Mouse (Mus musculus) retina, postnatal 1 day (tissue): ENCODE measurements at regions not wholly inside any gene's neighbourhood (a gene's known extent, or its start where the extent isn't known, plus 50 kb on each side); places are given as distances from the start of the nearest gene placed in this dataset.

Source experiments
- DNase-seq: peaks from one replicate; pipeline ENCODE4 v3.0.0-alpha.2; 2012

DNA sequence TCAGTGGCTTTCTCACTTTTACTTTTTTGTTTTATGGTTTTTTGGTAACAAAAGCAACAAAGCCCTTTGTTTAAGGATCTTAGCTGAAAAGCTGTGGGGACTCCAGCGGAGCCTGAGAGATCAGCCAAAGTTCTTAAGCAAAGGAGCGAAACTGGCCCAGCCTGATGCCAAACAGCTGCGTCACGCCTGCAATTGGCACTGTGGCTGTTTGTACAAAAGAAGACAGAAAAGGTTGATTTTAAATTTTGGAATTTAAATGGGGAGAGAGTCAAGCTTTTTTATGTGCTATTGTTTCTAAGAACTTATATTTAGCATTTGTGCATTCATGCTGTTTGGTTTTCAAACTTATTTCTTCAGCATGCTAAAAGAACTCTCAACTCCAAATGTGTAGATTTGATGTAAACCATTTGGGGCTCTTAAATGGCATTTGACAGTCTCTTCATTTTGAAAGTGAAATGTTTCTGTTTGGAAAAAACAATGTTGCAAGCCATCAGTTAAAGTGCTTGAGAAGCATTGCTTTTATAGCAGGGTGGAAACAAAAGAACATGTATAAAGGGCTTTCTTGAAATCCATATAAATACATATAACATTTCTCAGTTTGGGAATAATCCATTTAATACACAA lies 105.1 kb upstream of the Daam1 start:
- no peak for DNase-seq

DNA sequence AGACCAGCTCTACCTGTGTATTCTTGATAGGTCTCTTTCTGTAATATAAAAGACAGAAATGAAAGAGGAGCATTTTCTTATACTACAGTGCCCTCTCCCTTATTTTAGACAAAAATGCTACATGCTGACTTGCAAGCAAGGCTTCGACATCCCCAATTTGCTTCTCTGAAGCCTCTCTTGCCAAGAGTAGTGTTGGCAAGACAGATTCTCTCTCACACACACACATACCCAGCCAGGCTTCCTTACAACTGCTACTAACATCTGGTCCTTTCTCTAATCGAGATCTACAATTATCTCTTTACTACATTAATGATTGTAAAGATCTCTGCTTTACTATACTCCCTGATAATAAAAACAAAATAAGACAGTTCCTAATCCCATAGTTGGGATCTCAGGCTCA lies 87.5 kb upstream of the Daam1 start:
- DNase-seq: no peak

- DNase-seq: peak; percentile 37
These were observed 84.9 kb upstream of the Daam1 start for GRCm38 (mm10) chr12:71746011-71746410.

DNA sequence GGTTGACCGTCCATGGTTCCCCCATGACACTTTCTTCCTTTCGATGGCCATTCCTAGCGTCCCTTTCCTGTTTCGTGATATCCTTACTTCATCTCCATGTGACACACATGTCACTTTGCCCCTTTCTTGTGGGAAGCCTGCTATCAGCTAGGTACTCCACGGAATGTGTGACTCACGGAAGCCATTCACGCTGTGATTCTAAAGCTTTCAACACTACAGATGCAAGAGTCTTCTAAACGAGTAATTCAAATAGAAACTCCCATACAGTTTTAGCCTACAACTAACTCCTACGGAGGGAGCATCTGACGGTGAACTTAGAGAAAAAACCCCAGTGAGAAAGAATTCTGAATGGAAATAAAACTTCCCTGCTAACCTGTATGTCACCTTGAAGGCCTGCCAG lies 83.5 kb upstream of the Daam1 start:
- no peak for DNase-seq

DNA sequence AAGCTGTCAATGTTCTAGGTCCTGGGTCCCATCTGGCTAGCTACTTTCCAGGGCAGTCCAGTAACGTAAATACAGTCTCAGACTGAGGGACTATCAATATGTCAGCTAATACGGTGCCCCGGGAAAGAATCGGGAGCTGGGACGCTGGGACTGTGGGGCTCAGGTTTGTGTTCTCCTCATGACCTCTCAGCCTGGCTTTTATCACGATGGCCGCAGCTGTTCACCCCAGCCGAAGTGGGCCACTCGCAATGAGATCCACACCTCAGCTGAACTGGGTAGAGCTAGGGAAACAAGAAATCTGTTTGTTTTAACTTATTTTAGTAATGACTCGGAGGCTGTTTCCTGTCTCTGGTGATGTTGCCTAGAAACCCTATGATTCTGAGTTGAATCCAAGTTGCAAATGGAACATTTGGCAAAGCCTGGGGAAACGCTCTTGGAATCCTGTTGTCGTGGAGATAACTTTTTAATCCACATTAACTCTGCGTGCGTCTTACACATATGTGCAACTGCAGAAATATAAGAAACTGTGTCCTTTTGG lies 83.0 kb upstream of the Daam1 start:
- DNase-seq: no peak

DNA sequence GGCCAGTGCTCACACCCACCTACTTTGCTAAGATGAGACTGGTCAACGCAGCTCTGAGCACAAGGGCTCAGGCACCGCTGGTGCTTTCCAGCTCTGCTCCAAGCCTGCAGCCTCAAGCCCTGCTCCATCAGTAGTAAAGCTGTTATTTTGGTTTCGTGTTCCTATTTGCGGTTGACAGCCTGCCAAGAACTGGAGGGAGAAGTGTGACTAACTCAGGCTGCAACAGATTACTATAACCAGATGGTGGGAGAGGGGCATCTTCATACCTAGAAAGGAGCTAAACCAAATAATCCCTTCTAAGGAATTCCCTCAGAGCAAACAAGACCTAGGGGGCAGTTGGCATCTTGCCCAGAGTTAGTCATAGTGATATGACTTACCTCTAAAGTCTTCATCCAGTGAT lies 82.1 kb upstream of the Daam1 start:
- no peak for DNase-seq

GRCm38 (mm10) chr12:71749668-71750067 lies 81.2 kb upstream of the Daam1 start:
- DNase-seq: no peak

- DNase-seq: no peak
These were observed 78.1 kb upstream of the Daam1 start for GRCm38 (mm10) chr12:71752741-71753260.

DNA sequence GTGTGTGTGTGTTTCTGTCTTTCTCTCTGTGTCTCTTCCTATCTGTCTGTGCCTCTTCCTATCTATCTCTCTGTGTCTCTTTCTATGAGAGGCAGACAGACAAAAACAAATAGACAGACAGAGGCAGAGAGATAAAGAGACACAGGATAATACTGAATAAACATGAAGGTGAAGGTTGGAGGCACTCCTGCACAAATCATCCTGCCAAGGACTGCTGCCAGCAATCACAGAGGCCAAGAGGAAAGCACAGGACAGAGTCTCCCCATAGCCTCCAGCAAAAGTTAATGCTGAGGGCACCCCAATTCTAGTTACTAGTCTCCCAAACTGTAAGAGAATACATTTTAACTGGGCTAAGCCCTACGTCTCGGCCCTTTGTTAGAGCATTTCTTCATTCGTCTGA lies 77.6 kb upstream of the Daam1 start:
- no peak for DNase-seq

- peak; percentile 27 for DNase-seq
These were observed 67.7 kb upstream of the Daam1 start for GRCm38 (mm10) chr12:71763194-71763593.

DNA sequence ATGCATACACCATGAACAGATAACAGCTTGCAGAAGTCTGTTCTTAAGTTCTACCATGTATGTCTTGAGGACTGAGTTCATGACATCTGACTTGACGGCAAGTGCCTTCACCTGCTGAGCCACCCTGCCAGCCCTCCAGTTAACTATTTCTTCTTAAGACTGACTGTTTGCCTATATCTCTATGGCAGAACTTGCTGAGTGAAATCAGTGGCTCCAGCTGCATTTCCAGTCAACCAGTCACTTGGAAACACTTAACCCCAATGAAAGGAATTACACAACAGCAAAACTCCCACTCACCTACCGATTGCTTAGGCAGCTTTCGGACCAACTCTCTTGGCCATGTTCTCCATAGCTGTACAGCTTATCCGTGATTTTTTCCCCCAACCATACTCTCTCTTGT lies 64.8 kb upstream of the Daam1 start:
- DNase-seq: no peak

GRCm38 (mm10) chr12:71766636-71767035 lies 64.2 kb upstream of the Daam1 start:
- no peak for DNase-seq

GRCm38 (mm10) chr12:71767896-71768295 lies 63.0 kb upstream of the Daam1 start:
- DNase-seq: peak; percentile 20

- peak; percentile 91 for DNase-seq
These were observed 62.4 kb upstream of the Daam1 start for GRCm38 (mm10) chr12:71768471-71768870.

DNA sequence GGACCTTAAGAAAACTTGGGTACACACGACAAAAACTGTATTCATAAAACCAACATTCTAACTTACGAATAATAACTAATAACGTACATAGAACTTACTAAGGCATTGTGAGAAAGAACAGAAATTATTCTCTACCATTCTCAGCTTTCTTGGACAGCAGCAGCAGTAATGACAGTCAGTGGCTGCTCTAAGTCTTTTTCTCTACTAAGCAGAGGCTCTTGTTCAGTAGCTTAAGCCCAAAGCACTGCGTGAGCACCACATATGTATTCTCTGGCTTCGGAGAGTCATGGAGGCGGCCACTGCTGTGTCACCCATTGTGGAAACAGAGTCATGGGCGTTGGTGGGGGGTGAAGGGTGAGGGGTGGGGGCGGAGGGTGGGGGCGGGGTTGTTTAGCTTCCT lies 62.0 kb upstream of the Daam1 start:
- DNase-seq: no peak

DNA sequence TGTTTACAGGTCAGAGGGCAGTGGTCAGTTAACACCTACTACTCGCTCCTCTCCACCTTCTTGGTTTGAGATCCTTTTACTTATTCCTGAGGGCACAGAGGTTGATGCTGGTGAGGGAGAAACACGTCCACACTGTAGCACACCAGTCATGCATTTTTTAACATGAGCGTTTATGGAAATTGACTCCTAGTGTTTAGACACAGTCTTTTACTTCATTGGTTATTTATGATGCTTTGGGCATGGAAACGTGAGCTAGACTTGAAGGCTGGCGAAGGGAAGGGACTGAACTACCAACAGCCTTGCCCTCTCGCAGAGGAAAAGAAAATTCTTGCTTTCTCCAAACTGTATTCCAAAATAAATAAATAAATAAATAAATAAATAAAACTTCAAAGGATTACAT lies 61.6 kb upstream of the Daam1 start:
- DNase-seq: peak; percentile 21

DNA sequence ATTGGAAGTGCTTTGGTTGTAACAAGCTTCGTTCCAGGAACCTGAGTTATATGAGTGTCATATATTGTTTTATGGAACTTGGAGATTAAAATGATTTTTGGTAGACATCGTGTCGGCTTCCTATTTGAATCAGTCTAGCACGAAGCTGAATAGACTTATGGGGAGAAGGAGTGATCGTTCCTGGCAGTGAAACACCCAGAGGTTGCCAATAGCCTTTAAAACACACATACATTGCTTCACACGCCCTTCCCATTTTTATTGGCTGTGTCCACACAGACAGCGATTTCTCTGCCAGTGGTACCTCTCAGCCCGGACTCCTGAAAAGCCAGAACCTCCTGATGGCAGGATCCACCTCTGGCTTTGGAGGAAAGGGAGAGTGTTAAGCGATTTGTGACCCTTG lies 57.0 kb upstream of the Daam1 start:
- DNase-seq: no peak

- no peak for DNase-seq
These were observed 55.8 kb upstream of the Daam1 start for GRCm38 (mm10) chr12:71775126-71775525.

GRCm38 (mm10) chr12:71778137-71778536 lies 52.7 kb upstream of the Daam1 start:
- peak; percentile 81 for DNase-seq

- DNase-seq: no peak
These were observed 51.9 kb upstream of the Daam1 start for GRCm38 (mm10) chr12:71778948-71779347.

GRCm38 (mm10) chr12:71779418-71779817 lies 51.5 kb upstream of the Daam1 start:
- DNase-seq: no peak
